Mouse (Mus musculus): Measurements from ENCODE around the gene Cryba4.

Gene Cryba4

DNA sequence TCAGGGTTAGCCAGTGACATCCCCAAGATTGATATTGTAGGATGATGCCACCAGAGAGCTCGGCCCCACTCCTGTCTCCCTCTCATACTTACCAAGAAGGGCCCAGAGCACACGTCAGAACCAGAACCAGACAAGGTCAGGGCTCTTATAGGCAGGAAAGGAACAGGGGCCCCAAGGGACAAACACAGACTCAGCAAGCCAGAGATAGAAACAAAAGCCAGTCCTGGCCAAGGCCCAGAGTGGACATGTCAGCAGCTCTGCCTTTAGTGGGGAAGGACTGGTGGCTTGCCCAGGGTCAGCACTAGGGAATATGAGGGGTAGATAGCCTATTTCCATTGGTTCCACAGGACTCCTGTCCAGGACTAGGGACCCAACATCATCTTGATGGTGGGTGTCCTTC, at the start of gene Cryba4:
TSS of gene Cryba4 (minus strand) at position 119 of the 400 bp plus-strand sequence.
- no peak for DNase-seq (ENCODE audit: low read depth, low spot score)

DNA sequence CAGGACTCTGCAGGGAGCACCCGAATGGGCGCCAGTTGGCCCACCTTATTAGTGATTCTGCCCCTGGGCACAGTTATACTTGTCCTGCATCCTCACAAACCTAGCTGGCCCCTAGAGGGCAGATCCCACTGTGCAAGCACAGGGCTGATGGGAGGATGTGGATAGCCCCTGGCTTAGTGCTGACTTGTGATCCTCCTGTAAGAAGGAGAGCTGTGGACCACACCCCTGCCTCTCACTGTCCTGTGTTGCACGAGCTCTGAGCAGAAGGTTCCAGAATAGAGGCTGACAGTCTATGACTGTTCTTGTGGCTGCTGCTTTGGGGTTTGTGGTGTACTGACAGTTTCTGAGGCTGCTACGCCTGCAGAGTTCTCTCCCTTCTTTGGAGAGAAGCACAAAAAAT, 49.4 kb upstream of the Cryba4 start:
- no peak for DNase-seq (ENCODE audit: low read depth, low spot score)

DNA sequence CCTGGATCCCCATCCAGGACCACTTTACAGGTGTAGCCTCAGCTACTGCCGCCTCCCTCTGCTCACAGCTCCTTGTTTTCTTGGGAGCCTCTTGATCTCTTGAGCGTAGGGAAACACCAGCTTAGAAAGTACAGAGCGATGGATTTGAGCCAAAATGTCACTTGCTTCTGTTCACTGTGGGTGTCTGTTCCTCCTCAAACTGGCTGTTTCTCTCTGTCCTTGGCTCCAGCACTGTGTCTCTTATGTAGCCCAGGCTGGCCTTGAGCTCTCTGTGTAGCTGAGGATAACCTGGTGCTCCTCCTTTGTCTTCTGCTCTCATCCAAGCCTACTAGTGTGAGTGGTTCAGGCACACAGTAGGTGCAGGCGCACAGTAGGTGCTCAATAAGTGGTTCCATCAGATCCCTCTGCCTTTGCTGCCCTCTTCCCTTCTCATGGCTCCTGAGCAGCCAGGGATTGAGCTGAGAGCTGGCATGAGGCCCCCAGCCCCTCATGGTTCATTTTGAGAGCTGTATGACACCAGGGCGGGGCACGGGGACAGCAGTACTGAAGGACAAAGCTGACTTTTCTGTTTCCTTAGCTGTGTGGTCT, 48.5 kb upstream of the Cryba4 start:
- DNase-seq (ENCODE audit: low read depth, low spot score) = no peak

DNA sequence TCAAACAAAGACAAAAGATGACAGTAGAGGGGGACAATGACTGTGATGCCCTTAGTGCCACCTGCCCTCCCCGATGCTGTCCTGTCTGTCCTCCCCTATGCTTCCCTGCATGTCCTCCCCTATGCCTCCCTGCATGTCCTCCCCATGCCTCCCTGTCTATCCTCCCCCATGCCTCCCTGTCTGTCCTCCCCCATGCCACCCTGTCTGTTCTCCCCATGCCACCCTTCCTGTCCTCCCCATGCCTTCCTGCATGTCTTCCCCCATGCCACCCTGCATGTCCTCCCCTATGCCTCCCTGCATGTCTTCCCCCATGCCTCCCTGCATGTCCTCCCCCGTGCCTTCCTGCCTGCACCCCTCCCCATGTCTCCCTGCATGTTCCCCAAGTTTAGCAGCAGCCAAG, 47.8 kb upstream of the Cryba4 start:
- DNase-seq (ENCODE audit: low read depth, low spot score) = no peak

DNA sequence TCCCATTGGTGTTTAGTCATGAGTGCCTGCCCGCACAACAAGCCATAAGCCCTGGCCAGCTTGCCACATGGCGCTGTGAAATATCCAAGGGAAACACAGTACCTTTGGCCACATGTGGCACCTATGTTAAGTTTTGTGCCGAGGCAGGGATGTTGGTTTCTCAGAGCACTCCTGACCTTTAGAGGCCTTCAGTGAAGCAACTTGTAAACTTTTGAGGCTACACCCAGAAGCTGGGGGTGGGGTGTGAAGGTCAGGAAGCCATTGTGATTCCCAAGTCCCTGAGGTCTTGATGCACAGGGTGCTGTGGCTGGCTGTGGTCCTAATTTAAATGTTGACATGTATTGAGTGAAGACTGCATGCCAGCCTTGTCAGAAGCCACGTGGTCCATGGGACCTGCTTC, 47.1 kb upstream of the Cryba4 start:
- no peak for DNase-seq (ENCODE audit: low read depth, low spot score)

DNA sequence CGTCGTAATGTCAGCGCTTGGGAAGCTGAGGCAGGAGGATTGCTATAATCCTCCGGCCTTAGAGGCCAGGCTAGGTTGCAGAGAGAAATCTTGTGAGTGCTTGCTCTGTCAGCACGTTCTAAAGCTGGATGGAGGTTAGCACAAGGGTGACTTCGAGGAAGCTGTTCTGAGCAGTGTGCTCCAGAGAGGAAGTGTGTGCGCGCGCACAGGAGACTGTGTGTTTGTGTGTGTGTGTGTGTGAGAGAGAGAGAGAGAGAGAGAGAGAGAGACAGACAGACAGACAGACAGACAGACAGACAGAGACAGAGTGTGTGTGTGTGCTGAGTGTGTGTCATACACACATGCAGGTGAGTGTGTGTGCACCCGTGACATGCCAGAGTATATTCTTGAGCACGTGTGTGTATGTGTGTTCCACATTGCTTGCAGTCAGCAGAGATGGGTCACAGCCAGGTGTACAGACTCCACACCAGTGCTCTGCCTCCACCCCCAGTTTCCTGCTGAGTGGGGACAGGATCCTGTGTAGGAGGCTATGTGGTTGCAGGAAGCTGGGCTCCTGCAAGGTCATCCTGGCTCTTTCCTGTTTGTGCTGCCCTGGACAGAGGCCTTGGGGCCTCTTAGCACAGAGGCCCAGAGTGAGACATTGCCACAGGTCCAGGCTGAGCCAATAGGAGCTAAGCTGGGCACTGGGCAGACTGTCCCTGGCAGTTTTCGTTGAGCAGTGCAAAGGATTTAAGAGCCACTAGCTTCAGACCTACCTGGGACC, 46.1 kb upstream of the Cryba4 start:
- DNase-seq (ENCODE audit: low read depth, low spot score) = no peak

DNA sequence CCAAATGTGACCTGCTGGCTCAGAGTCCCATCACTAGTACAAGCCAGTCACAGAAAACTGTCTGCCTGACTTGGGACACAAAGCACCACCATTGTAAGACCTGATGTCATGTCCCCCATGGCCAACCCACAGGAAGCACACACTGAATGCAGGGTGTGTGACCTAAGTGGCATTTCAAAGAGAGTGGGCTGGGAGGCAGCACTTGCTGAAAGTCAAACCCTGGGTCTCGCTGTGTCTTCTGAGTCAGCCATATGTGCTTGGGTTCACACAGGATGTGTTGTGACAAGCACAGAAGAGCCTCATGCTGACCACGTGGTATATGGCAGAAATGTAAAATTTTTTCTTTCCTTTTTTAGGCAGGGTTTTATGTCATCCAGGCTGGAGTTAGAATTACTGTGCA, 44.9 kb upstream of the Cryba4 start:
- DNase-seq (ENCODE audit: low read depth, low spot score) = no peak

DNA sequence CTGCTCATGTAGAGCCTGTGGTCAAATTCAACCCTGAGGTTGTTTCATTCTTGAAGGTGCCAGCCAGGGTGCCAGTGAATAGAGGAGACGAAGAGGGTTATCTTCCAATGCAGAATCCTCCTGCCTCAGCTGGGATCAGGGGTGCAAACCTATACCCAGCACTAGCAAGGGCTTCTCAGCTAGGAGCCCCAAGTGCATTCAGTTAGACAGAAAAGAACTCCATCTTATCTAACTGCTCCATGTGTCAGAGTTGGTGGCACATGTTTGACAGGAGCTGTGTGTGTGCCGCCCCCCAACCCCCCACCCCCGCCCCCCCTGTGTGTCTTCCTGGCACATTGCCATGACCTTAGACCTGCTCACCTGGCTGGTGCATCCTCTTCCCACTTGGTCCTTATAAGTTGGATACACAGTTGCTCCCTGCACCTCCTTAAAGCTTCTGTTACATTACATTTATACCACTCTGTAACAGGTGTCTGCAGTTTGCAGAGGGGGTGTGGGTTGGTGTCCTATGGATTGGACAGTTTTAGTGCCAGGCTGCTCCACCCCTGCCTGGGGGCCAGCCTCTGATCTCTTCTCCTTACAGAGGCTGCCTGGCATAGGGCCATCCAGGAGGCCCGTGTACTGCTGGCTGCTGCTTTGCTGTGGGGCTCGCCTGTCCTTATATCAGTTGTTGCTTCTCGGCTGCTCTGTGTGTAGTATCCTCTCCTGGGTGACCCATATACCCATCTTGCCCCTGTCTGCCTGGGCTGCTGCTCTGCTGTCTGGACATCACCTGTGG, 44.3 kb upstream of the Cryba4 start:
- DNase-seq (ENCODE audit: low read depth, low spot score) = no peak

DNA sequence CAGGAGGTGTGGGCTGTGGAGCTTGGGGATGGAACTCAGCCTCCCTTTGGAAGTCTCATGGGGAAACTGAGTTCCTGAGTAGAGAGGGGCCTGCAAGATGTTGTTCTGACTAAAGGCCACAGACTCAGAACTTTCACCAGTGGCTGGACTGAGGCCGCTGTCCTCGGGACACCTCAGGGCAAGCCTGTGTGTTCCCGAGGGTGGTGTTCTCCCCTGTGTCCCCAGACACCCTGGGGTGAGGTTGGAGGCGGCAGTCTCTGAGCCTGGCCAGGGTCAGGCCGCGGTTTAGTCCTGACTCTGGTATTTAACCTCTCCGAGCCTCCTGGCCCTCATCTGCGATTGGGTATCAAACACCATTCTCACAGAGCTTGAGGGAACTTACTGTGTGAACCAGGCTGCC, 43.2 kb upstream of the Cryba4 start:
- DNase-seq (ENCODE audit: low read depth, low spot score) = no peak

DNA sequence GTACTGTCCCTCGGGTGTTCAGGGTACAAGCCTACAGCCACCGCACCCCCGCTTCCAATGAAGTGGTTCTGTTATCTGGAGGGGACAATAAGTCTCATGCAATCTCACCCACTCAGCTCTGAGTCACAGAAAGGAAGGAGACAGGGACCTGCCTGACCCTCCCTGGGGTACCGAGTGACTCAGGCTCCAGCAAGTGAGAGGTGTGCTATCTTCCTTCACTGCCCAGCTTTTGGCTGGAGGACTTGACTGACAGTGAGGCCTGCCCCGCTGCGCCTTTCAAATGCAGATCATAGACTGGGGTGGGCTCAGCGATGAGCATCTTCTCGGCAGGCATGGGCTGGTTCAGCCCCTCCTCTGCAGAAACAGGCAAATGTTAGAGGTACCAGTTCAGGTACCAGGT, 42.8 kb upstream of the Cryba4 start:
- no peak for DNase-seq (ENCODE audit: low read depth, low spot score)

DNA sequence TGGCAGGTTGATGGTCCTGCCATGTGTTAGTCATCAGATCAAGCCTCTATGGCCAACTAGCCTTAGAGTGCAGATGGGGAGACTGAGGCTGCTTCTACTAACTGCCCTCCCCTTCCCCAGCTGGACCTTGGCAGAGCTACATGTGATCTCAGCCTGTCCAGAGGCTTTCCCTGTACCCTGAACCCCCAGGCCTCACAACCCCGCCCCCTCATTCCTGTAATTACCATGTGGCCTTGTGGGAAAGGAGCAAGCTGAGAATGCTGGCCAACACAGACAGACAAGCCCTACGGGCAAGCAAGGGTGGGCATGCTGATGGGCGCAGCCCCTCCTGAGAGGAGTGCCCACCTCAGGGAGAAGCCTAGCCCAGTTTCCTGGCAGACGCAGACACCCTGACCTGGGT, 42.4 kb upstream of the Cryba4 start:
- no peak for DNase-seq (ENCODE audit: low read depth, low spot score)

DNA sequence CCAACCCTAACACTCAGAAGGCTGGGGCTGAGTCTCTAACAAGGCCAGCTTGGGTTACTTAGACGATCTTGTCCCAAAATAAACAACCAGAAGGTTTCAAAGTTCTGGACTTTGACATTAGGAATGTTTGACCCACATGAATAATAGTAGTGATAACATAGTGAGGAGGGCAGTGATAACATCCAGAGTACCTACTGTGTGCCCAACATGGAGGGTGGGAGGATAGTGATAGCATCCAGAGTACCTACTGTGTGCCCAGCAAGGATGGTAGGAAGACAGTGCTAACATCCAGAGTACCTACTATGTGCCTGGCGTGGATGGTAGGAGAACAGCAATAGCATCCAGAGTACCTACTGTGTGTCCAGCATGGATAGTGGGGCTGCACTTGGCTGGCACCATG, 41.5 kb upstream of the Cryba4 start:
- no peak for DNase-seq (ENCODE audit: low read depth, low spot score)

DNA sequence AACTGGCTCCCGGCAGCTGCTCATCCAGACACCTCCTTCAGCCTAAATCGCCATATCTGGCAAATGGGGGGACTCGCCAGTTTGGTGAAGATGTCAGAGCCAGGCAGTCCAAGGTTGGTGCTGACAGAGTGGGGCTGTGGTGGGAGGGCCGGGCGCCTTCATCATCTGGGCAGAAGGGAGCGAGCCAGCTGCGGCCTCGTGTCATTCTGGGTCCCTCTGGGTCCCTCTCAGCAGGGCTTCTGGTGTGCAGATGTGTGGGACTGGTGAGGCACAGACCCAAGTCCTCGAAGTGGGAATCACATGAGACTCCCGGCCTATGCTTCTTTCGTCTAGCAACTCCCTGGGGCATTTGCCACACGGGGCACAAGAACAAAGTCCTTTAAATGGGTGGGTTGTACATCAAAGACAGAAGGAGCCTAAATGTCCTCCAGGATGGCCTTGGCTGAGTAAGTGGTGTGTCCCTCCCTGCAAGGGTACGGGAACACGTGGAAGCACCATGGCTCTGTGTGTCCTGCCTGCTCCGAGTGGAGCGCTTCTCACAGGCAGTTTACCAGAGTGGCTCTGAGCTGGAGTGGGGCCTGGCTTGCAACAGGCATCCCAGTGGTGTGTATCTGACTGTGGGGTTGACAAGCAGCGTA, 40.1 kb upstream of the Cryba4 start:
- no peak for DNase-seq (ENCODE audit: low read depth, low spot score)

DNA sequence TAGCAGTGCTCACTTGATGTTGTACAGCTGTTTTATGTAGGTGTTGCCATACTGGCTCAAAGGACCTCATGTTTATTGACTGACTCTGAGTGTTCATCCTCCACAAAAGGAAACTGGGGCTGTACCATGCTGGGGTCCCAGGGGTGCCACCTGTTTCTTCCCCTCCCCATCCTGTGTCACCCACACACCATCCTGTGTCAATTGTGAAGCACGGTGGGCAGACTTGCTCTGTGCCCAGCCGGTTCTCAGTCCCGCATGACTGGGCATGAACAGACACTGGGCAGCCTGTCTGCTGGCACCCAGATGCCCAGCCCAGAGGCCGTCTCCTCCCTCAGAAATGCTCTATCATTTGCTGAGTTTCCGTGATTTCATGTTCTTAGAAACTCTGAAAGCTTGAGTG, 39.5 kb upstream of the Cryba4 start:
- DNase-seq (ENCODE audit: low read depth, low spot score) = no peak

DNA sequence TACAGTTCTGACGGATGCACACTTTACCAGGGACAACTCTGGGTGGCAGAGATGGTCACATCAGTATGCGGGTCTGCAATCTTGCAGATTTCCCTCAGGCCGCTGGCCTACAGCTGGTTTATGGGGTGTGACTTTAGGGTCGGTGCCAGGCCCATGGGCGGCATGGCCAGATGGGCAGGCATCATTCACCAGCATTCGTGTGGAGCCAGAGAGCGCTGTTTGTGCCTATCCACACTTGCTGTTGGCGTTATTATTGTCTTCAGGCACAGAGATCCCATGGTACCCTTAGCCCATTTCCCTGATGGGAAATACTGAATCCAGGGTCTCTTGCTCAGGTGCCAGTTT, 38.2 kb upstream of the Cryba4 start:
- DNase-seq (ENCODE audit: low read depth, low spot score) = no peak

DNA sequence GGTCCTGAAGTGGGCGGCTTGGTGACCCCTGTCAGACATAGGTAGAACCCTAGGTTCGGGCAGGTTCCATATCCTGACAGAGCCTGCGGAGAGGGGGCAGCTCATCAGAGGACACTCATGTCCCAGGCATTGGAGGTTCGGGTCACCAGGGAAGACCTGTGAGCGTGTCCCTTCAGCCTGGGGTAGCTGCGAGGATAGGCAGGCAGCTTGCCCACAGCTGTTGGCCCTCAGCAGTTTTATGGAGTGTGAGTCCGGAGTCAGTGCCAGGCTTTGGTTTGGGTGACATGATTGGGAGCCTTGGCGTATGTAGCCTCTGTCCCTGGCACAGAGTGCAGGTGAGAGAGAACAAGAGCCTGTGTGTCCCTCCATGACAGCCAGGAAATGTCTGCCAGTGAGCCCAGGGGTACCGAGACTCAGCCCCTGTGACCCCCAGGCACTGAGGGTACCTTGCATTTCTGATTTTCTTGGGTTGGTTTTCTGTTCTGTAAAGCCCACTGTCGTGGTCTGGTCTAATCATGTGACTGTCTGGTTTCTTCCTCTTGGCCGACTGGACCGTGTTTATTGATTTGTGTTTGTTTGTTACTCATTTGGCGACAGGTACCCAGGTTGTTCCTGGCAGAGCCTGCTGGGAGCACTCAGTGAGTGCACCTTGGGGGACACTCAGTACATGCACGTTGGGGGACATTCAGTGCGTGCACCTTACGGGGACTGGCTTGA, 37.7 kb upstream of the Cryba4 start:
- no peak for DNase-seq (ENCODE audit: low read depth, low spot score)

DNA sequence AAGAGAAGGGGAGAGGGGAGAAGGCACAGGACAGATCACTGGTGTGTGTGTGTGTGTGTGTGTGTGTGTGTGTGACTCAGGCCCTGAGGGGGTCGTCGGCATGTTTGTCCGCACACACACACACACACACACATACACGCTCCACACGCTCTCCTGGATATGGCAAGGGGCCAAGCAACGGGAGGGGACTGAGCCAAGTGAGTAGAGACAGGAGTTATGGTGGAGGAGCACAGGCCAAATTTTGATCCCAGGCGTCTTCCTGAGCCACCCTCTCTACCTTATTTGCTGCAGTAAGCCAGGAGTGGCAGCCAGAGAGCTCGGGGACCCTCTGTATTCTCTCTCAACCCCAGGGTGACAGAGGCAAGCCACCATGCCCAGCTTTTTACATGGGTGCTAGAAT, 36.9 kb upstream of the Cryba4 start:
- DNase-seq (ENCODE audit: low read depth, low spot score) = no peak

DNA sequence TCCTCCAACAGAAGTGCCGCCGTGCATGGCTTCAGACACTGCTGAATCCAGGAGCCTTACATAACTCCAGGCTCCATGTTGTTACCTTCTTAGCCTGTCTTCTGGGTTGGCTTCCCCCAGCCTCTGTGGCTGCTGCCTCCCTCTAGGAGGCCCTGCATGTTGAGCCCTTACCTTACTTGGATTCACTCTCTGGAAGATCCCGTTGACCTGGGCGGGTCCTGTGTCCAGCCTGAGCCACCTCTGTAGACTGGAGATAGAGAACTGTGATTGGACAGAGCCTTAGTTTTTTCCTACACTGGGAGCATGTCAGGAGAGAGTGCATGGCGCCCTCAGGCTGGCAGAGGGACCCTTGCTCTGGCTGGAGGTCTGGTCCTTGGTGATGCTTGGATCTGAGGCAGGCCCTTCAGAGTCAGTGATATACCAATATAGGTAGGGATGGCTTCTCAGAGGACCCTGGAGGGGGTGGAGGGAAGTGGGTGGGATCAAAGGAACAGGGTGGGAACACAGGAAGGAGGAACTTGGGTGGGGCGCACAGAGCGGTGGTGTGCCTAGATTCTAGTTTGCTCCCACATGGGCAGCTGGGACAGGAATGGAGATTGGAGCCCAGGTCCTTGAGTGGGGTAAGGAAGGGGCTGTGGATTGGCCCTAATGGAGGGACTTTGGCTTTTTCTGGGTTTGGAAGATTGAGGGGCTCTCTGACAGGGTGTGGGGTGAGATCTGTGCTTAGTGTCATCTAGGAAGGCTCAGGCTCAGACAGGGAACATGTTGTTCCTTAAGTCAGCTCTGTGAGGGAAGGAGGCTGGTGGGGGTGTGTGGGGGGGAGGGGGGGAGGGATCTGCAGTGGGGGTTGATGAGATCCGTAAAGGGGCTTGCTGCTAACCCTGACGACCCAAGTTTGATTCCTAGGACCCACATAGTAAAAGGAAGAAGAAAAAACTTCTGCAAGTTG, 36.1 kb upstream of the Cryba4 start:
- DNase-seq (ENCODE audit: low read depth, low spot score) = no peak

DNA sequence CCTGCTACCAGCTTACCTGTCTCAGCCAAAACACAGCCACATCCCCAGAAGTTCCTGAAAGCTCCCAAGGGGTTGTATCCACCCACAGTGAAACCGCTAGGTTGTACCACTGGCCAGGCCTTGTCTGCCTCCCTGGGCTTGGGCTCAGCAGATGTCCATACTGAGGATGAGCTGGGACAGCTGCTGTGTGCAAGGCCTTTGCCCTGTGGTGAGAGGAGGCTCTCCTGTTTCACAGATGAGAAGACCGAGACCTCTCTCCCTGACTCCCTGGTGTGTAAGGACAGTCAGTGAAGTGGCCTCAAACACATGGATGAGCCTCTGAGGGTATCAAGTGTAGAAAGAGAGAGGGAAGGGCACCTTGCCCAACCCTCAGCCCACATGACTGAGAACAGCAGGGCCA, 35.3 kb upstream of the Cryba4 start:
- no peak for DNase-seq (ENCODE audit: low read depth, low spot score)

DNA sequence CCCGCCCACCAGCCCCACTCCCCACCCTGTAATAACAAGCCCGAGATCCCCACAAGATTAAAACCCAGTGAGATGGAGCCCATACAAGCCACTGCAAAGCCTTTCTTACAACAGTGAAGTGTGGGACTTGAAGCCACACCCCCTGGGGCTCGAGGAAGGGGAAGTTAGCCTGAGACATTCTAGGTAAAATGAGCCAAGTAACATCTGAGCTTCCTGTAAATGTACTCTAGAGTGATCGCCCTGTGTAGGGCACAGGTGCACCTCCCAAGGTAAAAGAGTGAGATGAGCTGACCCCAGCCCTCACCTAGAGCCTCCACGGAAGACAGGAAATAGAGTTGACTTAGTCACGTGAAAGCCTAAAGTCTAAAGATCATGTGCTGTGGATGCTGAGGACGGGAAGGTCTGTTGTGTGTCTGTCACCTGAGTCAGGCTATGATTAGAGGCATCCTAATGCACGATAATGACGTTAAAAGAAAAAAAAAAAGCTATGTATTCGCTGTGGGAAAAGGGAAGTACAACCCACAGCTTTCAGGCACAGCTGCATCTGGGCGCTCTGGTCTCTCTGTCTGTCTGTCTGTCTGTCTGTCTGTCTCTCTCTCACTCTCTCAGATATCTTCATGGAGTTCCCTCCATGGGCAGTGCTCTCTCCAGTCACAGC, 34.8 kb upstream of the Cryba4 start:
- DNase-seq (ENCODE audit: low read depth, low spot score) = no peak
